Mouse (Mus musculus) macrophage (primary cell): ENCODE measurements around the gene Hes2. TPM values are rescaled to one million over a fixed set of nuclear protein-coding genes. Genes with fewer than 3 reads are reported as not detected.

Source experiments
- H3K27ac ChIP-seq: fragments of 350-480 bp; formaldehyde crosslinking; 2 replicates; pipeline ENCODE4 v1.9.0; 2021
- H3K36me3 ChIP-seq: fragments of 350-480 bp; formaldehyde crosslinking; 2 replicates; pipeline ENCODE4 v1.9.0; 2021; ENCODE audit errors: inconsistent target
- H3K4me3 ChIP-seq: fragments of 350-480 bp; formaldehyde crosslinking; 2 replicates; pipeline ENCODE4 v1.9.0; 2021; ENCODE audit errors: inconsistent target
- H3K79me2 ChIP-seq: fragments of 350-480 bp; formaldehyde crosslinking; 2 replicates; pipeline ENCODE4 v1.9.0; 2021; ENCODE audit errors: inconsistent target
- WGBS: methylation state at CpG from one replicate; pipeline ENCODE4 v1.1.7; 2026; ENCODE audit warnings: inconsistent platforms; ENCODE audit not compliant: missing documents; 5-methylcytosine and 5-hydroxymethylcytosine counted together
- polyA plus RNA-seq: library from polyadenylated mRNA; stranded (reverse); fragments of 250-400 nt; gene quantifications from 3 replicates; pipeline ENCODE4 v1.2.4, GENCODE M21; 2018; ENCODE audit warnings: inconsistent platforms
- total RNA-seq, 78 experiments: library from RNA; depleted of rRNA; stranded (reverse); fragments of 250-400 nt; gene quantifications; 1 replicate in 9 of 78; 2 replicates in 24 of 78; 3 replicates in 43 of 78; 4 replicates in 2 of 78; pipeline ENCODE4 v1.2.4; 2018; ENCODE audit warnings: inconsistent platforms in 56 of 78

Gene Hes2
- total RNA-seq (2018; cell fraction: chromatin; rRNA removed): under 1 TPM in 1 of 26 experiments, not detected in 25; 0.33 TPM
- under 1 TPM in 4 of 26 experiments, not detected in 22; 0.04 to 0.10 (median 0.06) TPM for total RNA-seq (2018; cell fraction: cytosol; rRNA removed)
- total RNA-seq (2018; cell fraction: nucleus; rRNA removed): not detected
- polyA plus RNA-seq: 0.10 TPM in 1 of 3 replicates, not detected in the others

- H3K36me3 ChIP-seq: no peaks in the 10 kb centered on the region
- 3% methylated on average over 34 of the region's 35 CpGs for WGBS
- H3K27ac ChIP-seq: no peak within 1 kb of the TSS
- peak within 1 kb of the TSS; percentile 5; the same call in 1 of the 2 replicates for H3K4me3 ChIP-seq
- H3K79me2 ChIP-seq: no peaks in the 10 kb centered on the region
Observed at GRCm38 (mm10) chr4:152158585-152159284, at the start of gene Hes2. Gene Hes2 (plus strand): TSS chr4:152158867.

- no peaks in the 10 kb centered on the region for H3K79me2 ChIP-seq
- H3K27ac ChIP-seq: no peak overlapping the region
- no peaks in the 10 kb centered on the region for H3K36me3 ChIP-seq
- no peak overlapping the region for H3K4me3 ChIP-seq
- 80% methylated on average over 1 of the region's 3 CpGs for WGBS
Observed at GRCm38 (mm10) chr4:152109509-152109908, 49.2 kb upstream of the Hes2 start.

GRCm38 (mm10) chr4:152110689-152111088, 48.0 kb upstream of the Hes2 start:
- Histone ChIP-seq H3K4me3 (no peak overlapping the region), H3K79me2 (no peaks in the 10 kb centered on the region), H3K27ac (no peak overlapping the region), H3K36me3 (no peaks in the 10 kb centered on the region)
- WGBS: 91% methylated on average over 4 of the region's 4 CpGs

- no peaks in the 10 kb centered on the region for H3K36me3 ChIP-seq
Observed at GRCm38 (mm10) chr4:152112329-152112728, 46.3 kb upstream of the Hes2 start.

GRCm38 (mm10) chr4:152114080-152114479, 44.6 kb upstream of the Hes2 start:
- no peak overlapping the region for H3K27ac ChIP-seq
- H3K79me2 ChIP-seq: no peaks in the 10 kb centered on the region
- WGBS: 95% methylated on average over 16 of the region's 16 CpGs
- no peak overlapping the region for H3K4me3 ChIP-seq
- no peaks in the 10 kb centered on the region for H3K36me3 ChIP-seq

More at GRCm38 (mm10) chr4:152112329-152112728, 46.3 kb upstream of the Hes2 start:
- 96% methylated on average over 9 of the region's 9 CpGs for WGBS
- H3K79me2 ChIP-seq: no peaks in the 10 kb centered on the region
- H3K27ac ChIP-seq: no peak overlapping the region
- no peak overlapping the region for H3K4me3 ChIP-seq

GRCm38 (mm10) chr4:152115921-152116612, 42.6 kb upstream of the Hes2 start, which contains the start of gene Tnfrsf25:
Gene Tnfrsf25 (plus strand): TSS chr4:152115934.
- Histone ChIP-seq H3K36me3 (no peaks in the 10 kb centered on the region), H3K79me2 (no peaks in the 10 kb centered on the region), H3K27ac (no peak within 1 kb of the TSS), H3K4me3 (no peak within 1 kb of the TSS)
- 3% methylated on average over 29 of the region's 30 CpGs for WGBS

- Histone ChIP-seq H3K27ac (no peak overlapping the region), H3K36me3 (no peaks in the 10 kb centered on the region), H3K4me3 (no peak overlapping the region), H3K79me2 (no peaks in the 10 kb centered on the region)
- 92% methylated on average over 9 of the region's 9 CpGs for WGBS
Observed at GRCm38 (mm10) chr4:152117538-152117937, 41.1 kb upstream of the Hes2 start.

GRCm38 (mm10) chr4:152119396-152120292, 39.0 kb upstream of the Hes2 start:
- Histone ChIP-seq H3K27ac (no peak overlapping the region), H3K4me3 (no peak overlapping the region), H3K36me3 (no peaks in the 10 kb centered on the region), H3K79me2 (no peaks in the 10 kb centered on the region)
- 67% methylated on average over 39 of the region's 39 CpGs for WGBS

GRCm38 (mm10) chr4:152120311-152121182, 38.1 kb upstream of the Hes2 start:
- 8% methylated on average over 28 of the region's 31 CpGs for WGBS
- Histone ChIP-seq H3K79me2 (no peaks in the 10 kb centered on the region), H3K4me3 (no peak overlapping the region), H3K36me3 (no peaks in the 10 kb centered on the region), H3K27ac (no peak overlapping the region)

- Histone ChIP-seq H3K36me3 (no peaks in the 10 kb centered on the region), H3K79me2 (no peaks in the 10 kb centered on the region), H3K4me3 (no peak overlapping the region), H3K27ac (no peak overlapping the region)
- whole genome bisulfite sequencing: 7% methylated on average over 12 of the region's 12 CpGs
Observed at GRCm38 (mm10) chr4:152121183-152121505, 37.5 kb upstream of the Hes2 start.

- no peak overlapping the region for H3K4me3 ChIP-seq
- no peaks in the 10 kb centered on the region for H3K36me3 ChIP-seq
- no peak overlapping the region for H3K27ac ChIP-seq
- H3K79me2 ChIP-seq: no peaks in the 10 kb centered on the region
- WGBS: 3% methylated on average over 13 of the region's 13 CpGs
Observed at GRCm38 (mm10) chr4:152124361-152124961, 34.2 kb upstream of the Hes2 start.

GRCm38 (mm10) chr4:152125161-152126025, 33.3 kb upstream of the Hes2 start:
- no peaks in the 10 kb centered on the region for H3K79me2 ChIP-seq
- WGBS: 6% methylated on average over 56 of the region's 56 CpGs

More at GRCm38 (mm10) chr4:152125161-152126025, 33.3 kb upstream of the Hes2 start:
- Histone ChIP-seq H3K4me3 (no peak overlapping the region), H3K27ac (no peak overlapping the region), H3K36me3 (no peaks in the 10 kb centered on the region)
